Mouse (Mus musculus): ENCODE results near the gene Atg7. TPM values are rescaled to one million over a fixed set of nuclear protein-coding genes. Genes with fewer than 3 reads are reported as not detected.

Gene Atg7
- polyA plus RNA-seq, 1 experiment, result 18.7 TPM

DNA sequence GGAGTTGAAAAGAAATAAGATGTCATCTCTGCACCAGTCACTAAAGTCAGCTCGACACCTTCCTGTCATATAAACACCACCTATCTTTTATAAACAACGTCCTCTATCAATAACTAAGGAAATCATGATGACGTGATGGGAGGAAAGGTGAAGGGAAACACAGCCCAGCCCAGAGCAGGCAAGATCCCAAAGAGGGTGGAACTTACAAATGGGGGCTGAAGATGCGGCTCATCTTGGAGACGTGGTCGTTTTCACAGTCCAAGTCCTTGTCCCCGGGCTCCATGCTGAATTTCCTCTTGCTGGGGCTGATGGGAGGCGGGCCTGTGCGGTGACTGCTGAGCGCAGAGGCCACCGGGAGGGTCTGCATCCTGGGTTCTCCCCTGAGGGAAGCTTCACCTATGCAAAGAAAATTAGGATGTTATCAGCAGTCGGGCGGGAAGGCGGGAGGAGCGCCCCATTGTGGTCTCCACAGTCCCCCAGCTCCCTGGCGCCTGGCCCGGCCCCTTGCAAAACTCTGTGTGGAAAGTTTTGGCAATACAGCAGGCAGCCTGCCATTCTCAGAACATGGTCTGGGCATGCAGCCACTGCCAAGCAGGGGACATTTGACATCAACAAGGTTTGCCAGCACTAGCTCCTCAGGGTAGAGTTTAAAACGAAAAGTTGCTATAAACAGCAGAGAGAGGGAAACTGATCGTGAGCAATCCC is 247.7 kb downstream of the Atg7 start:
- H3K79me2 ChIP-seq (ENCODE audit: control insufficient read depth, insufficient read depth), result peaks cover 79% of the 10 kb centered on the region
- TF ChIP-seq MAX (IDR thresholded peaks at IDR 0.05; ENCODE audit: low read depth), result no peak
- peak; percentile 71 for TF ChIP-seq CEBPB (IDR thresholded peaks at IDR 0.05; ENCODE audit: insufficient read depth, poor library complexity, severe bottlenecking)
- H3ac ChIP-seq (ENCODE audit: control insufficient read depth, insufficient read length), result no peak overlapping the region
- H3K4me3 ChIP-seq, result no peak overlapping the region
- peaks cover 5% of the 10 kb centered on the region for H3K36me3 ChIP-seq (ENCODE audit: control insufficient read depth, insufficient read depth)
- H3K4me2 ChIP-seq (ENCODE audit: low read depth), result peak overlapping the region; percentile 21
- no peaks in the 10 kb centered on the region for H3K27me3 ChIP-seq (ENCODE audit: control insufficient read depth, insufficient read depth, insufficient read length)

- H3K36me3 ChIP-seq (ENCODE audit: control insufficient read depth, insufficient read depth), result peaks cover 5% of the 10 kb centered on the region
- no peaks in the 10 kb centered on the region for H3K27me3 ChIP-seq (ENCODE audit: control insufficient read depth, insufficient read depth, insufficient read length)
- H3K79me2 ChIP-seq (ENCODE audit: control insufficient read depth, insufficient read depth), result peaks cover 79% of the 10 kb centered on the region
- TF ChIP-seq E2F4 (IDR thresholded peaks at IDR 0.05; ENCODE audit: insufficient read depth) (no peak), SRF (IDR thresholded peaks at IDR 0.05; ENCODE audit: control insufficient read depth, insufficient read length, low read depth) (no peak), MAX (IDR thresholded peaks at IDR 0.05; ENCODE audit: low read depth) (no peak), MYOD1 (IDR thresholded peaks at IDR 0.05; ENCODE audit: control insufficient read depth in 1 of 3, insufficient read length in 2 of 3, low read depth in 2 of 3) (no peak), POLR2A (IDR thresholded peaks at IDR 0.05; ENCODE audit: insufficient read length, low read depth) (no peak), CEBPB (IDR thresholded peaks at IDR 0.05; ENCODE audit: insufficient read depth, poor library complexity, severe bottlenecking) (no peak), REST (IDR thresholded peaks at IDR 0.05; ENCODE audit: insufficient read depth, insufficient read length) (no peak)
- no peak overlapping the region for H3K4me3 ChIP-seq
- no peak overlapping the region for H3ac ChIP-seq (ENCODE audit: control insufficient read depth, insufficient read length)
- peak overlapping the region; percentile 21 for H3K4me2 ChIP-seq (ENCODE audit: low read depth)
These were observed 248.4 kb downstream of the Atg7 start for GRCm38 (mm10) chr6:114891272-114891671.

DNA sequence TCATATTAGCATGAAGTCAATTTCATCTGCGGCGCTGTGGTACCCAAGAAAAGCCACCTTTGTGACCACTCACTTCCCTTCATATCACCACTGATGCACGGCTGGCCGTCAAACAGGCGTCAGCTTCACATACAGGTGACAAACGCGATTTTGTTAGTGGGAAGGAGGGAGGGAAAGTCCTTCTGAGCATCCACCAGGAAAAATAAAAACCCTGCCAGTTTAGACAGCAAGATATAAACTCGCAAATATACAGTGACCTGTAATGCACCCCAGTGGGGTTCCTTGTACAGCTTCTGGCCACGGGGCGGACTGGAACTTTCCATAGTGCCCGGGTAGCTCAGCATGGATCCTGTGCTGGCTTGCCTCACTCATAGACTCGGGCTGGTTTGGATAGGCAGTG is 248.9 kb downstream of the Atg7 start:
- Histone ChIP-seq H3K4me3 (no peak overlapping the region), H3K27me3 (ENCODE audit: control insufficient read depth, insufficient read depth, insufficient read length) (no peaks in the 10 kb centered on the region), H3K36me3 (ENCODE audit: control insufficient read depth, insufficient read depth) (peaks cover 5% of the 10 kb centered on the region), H3K79me2 (ENCODE audit: control insufficient read depth, insufficient read depth) (peaks cover 79% of the 10 kb centered on the region), H3K4me2 (ENCODE audit: low read depth) (peak overlapping the region; percentile 88), H3ac (ENCODE audit: control insufficient read depth, insufficient read length) (no peak overlapping the region)
- no peak for TF ChIP-seq POLR2A (IDR thresholded peaks at IDR 0.05; ENCODE audit: insufficient read length, low read depth)
- TF ChIP-seq MAX (IDR thresholded peaks at IDR 0.05; ENCODE audit: low read depth), result no peak
- TF ChIP-seq USF1 (IDR thresholded peaks at IDR 0.05; ENCODE audit: low read depth), result no peak
- TF ChIP-seq MYOG (IDR thresholded peaks at IDR 0.05; ENCODE audit: control insufficient read depth in 1 of 3, insufficient read depth in 1 of 3, insufficient read length in 2 of 3, low read depth in 2 of 3), result no peak
- no peak for TF ChIP-seq CEBPB (IDR thresholded peaks at IDR 0.05; ENCODE audit: insufficient read depth, poor library complexity, severe bottlenecking)
- no peak for TF ChIP-seq POLR2AphosphoS2 (IDR thresholded peaks at IDR 0.05; ENCODE audit: insufficient read length, low read depth)
- no peak for TF ChIP-seq E2F4 (IDR thresholded peaks at IDR 0.05; ENCODE audit: insufficient read depth)
- TF ChIP-seq TCF12 (IDR thresholded peaks at IDR 0.05; ENCODE audit: insufficient read depth, poor library complexity, severe bottlenecking), result no peak
- TF ChIP-seq SRF (IDR thresholded peaks at IDR 0.05; ENCODE audit: control insufficient read depth, insufficient read length, low read depth), result no peak
- no peak for TF ChIP-seq MYOD1 (IDR thresholded peaks at IDR 0.05; ENCODE audit: control insufficient read depth in 1 of 3, insufficient read length in 2 of 3, low read depth in 2 of 3)
- TF ChIP-seq TCF3 (IDR thresholded peaks at IDR 0.05; ENCODE audit: insufficient read length, low read depth), result no peak
- TF ChIP-seq REST (IDR thresholded peaks at IDR 0.05; ENCODE audit: insufficient read depth, insufficient read length), result no peak

DNA sequence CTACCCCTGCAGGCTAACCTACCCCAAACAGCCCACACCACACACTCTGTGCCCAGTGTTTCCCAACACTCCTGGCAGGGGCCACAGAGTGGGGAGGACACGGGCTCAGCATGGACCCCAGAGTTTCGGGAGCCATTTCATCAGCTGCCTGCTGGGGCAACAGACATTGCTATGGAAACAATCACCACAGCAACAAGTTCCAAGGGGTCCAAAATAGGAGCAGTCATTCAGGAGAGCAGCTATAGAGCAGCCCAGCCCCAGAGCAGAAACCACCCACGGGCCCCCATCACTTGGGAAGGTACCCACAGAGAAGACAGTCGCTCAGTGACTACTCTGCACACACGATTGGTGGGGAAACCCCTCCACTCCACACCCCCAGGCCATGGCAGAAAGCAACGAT is 249.5 kb downstream of the Atg7 start:
- H3ac ChIP-seq (ENCODE audit: control insufficient read depth, insufficient read length), result no peak overlapping the region
- peak overlapping the region; percentile 88 for H3K4me2 ChIP-seq (ENCODE audit: low read depth)
- H3K4me3 ChIP-seq, result no peak overlapping the region
- no peak for TF ChIP-seq MAX (IDR thresholded peaks at IDR 0.05; ENCODE audit: low read depth)
- no peak for TF ChIP-seq MYOD1 (IDR thresholded peaks at IDR 0.05; ENCODE audit: control insufficient read depth in 1 of 3, insufficient read length in 2 of 3, low read depth in 2 of 3)
- no peak for TF ChIP-seq E2F4 (IDR thresholded peaks at IDR 0.05; ENCODE audit: insufficient read depth)
- TF ChIP-seq POLR2AphosphoS2 (IDR thresholded peaks at IDR 0.05; ENCODE audit: insufficient read length, low read depth), result no peak
- no peak for TF ChIP-seq TCF3 (IDR thresholded peaks at IDR 0.05; ENCODE audit: insufficient read length, low read depth)
- H3K79me2 ChIP-seq (ENCODE audit: control insufficient read depth, insufficient read depth), result peaks cover 79% of the 10 kb centered on the region
- no peaks in the 10 kb centered on the region for H3K27me3 ChIP-seq (ENCODE audit: control insufficient read depth, insufficient read depth, insufficient read length)
- peaks cover 5% of the 10 kb centered on the region for H3K36me3 ChIP-seq (ENCODE audit: control insufficient read depth, insufficient read depth)

DNA sequence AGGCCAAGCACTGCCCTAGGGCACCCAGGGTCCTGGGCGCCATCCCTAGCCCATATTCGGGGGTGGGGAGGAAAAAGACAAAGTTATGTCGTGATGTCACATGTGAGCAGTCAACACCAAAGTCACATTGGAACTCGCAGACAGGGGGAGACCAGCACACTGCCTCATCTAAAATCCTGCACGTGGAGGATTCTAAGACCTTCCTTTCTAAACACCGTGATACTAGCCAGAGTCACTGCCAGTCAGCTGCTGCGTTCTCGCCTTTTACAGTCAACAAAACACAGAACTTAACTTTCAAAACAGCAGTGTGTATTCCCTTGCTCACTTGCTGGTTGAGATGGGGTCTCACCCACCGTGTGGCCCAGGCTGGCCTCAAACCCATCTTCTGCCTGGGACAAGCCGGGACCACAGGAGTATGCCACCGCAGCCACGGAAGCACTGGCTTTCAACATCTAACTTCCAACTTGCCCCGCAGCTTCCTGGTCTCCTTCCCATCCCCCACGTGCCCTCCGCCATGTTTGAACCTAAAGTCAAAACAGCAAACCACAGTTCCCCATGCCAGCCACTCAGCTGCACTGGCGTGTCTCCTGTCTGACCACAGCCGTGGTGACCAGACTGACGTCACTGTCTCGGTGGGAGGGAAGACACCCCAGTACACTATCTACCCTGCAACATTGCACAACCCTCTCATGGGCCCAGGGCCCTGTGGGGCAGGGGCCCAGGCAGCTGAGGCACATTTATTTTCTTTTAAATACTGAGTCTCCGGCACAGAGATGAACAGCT is 250.7 kb downstream of the Atg7 start:
- no peak overlapping the region for H3K4me3 ChIP-seq
- TF ChIP-seq POLR2A (IDR thresholded peaks at IDR 0.05; ENCODE audit: insufficient read length, low read depth), result peak; percentile 44
- TF ChIP-seq TCF3 (IDR thresholded peaks at IDR 0.05; ENCODE audit: insufficient read length, low read depth), result peak; percentile 2
- TF ChIP-seq MYOD1 (IDR thresholded peaks at IDR 0.05; ENCODE audit: control insufficient read depth in 1 of 3, insufficient read length in 2 of 3, low read depth in 2 of 3), result peak; percentile 10 to 89 (median 80)
- TF ChIP-seq E2F4 (IDR thresholded peaks at IDR 0.05; ENCODE audit: insufficient read depth), result no peak
- peak; percentile 53 for TF ChIP-seq MAX (IDR thresholded peaks at IDR 0.05; ENCODE audit: low read depth)
- TF ChIP-seq TCF12 (IDR thresholded peaks at IDR 0.05; ENCODE audit: insufficient read depth, poor library complexity, severe bottlenecking), result peak; percentile 30
- TF ChIP-seq REST (IDR thresholded peaks at IDR 0.05; ENCODE audit: insufficient read depth, insufficient read length), result no peak
- TF ChIP-seq CEBPB (IDR thresholded peaks at IDR 0.05; ENCODE audit: insufficient read depth, poor library complexity, severe bottlenecking), result peak; percentile 100
- TF ChIP-seq USF1 (IDR thresholded peaks at IDR 0.05; ENCODE audit: low read depth), result peak; percentile 55
- peak in 2 of 3 experiments; percentile 70 to 89 for TF ChIP-seq MYOG (IDR thresholded peaks at IDR 0.05; ENCODE audit: control insufficient read depth in 1 of 3, insufficient read depth in 1 of 3, insufficient read length in 2 of 3, low read depth in 2 of 3)
- peak overlapping the region; percentile 88 for H3K4me2 ChIP-seq (ENCODE audit: low read depth)
- no peaks in the 10 kb centered on the region for H3K27me3 ChIP-seq (ENCODE audit: control insufficient read depth, insufficient read depth, insufficient read length)
- H3ac ChIP-seq (ENCODE audit: control insufficient read depth, insufficient read length), result no peak overlapping the region
- H3K79me2 ChIP-seq (ENCODE audit: control insufficient read depth, insufficient read depth), result peaks cover 79% of the 10 kb centered on the region
- no peaks in the 10 kb centered on the region for H3K36me3 ChIP-seq (ENCODE audit: control insufficient read depth, insufficient read depth)

Measured in myocyte (in vitro differentiated cells).